Mouse (Mus musculus): Measurements from ENCODE around the gene Ube4a. TPM values are rescaled to one million over a fixed set of nuclear protein-coding genes. Genes with fewer than 3 reads are reported as not detected.

Gene Ube4a
- polyA plus RNA-seq, 1 experiment from 2014 or later = 25.0 TPM

DNA sequence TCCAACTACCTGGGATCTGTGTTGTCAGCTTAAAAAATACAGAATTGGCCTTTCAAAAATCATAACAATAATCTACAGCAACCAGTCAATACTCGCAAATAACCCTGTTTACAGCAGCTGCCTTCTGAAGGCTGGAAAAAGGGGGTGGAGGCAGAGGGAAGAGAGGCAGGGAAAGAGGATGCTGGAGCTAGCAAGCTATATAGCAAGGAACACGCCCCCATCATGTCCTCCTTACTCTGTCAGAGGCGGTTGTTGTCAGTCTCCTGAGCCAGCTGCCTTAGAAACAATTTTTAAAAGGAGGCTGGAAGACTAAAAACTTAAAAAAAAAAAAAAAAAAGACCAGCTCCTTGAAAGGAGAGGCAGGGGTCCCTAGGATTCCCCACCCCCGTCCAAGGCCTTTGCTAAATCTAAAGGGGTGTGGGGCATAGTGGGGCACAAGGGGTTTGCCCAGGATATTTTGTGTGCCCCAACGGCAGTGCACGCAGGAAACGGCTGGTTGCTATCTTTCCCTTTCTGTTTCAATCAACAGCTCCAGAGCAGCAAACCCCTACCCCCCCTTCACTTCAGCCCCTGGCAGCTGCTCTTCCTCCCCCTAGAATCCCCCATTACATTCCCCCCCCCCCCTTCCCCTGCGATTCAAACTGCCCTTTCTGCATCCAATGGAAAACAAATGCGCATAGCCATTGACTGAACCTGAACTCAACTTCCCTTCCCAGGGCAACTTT is 86.5 kb downstream of the Ube4a start:
- Histone ChIP-seq H3K79me2 (ENCODE audit: inconsistent target) (peaks cover 68% of the 10 kb centered on the region), H3K4me3 (ENCODE audit: inconsistent target) (peak overlapping the region; percentile 94), H3K36me3 (ENCODE audit: inconsistent target) (no peaks in the 10 kb centered on the region), H3K27ac (no peak overlapping the region)
- WGBS (ENCODE audit: missing documents) = 12% methylated on average over 7 of the region's 9 CpGs

DNA sequence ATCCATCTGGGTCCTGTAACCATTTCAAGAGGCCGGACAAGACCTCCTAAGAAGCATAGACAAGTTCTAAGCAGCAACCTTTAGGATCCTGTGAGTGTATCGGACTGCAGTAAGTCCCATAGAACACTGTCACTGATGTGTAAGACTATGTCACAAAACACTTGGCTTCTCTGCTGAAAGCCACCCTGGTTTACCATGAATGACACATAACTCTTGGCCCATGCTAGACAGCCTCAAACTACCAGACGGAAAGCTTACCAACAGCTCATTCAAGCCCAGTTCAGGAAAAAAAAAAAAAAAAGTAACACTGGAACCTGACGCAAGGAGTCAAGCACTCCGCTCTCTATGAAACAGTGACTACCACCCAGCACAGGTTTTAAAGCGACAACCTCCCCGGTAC is 87.7 kb downstream of the Ube4a start:
- Histone ChIP-seq H3K4me3 (ENCODE audit: inconsistent target) (no peak overlapping the region), H3K27ac (no peak overlapping the region), H3K79me2 (ENCODE audit: inconsistent target) (peaks cover 81% of the 10 kb centered on the region), H3K36me3 (ENCODE audit: inconsistent target) (no peaks in the 10 kb centered on the region)
- WGBS (ENCODE audit: missing documents) = 98% methylated on average over 6 of the region's 7 CpGs

DNA sequence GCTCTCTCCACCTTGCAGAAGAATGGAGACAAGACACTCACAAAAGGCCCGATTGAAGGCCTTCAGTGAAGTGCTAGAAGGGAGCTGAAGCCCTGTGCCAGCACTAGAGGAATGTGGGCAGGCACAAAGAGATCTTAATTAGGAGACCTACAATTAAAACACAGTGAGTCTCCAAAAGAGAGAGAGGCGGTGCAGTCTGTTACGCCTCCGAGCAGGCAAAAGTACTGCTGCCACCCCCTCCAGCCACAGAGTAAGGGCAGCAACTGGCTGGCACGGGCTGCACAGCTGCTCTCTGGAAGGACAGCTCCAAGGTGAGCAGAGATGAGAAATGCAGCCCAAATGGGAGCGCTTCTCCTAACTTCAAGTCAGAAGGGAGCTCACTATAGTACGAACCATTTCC is 89.9 kb downstream of the Ube4a start:
- 72% methylated on average over 7 of the region's 7 CpGs for WGBS (ENCODE audit: missing documents)
- Histone ChIP-seq H3K4me3 (ENCODE audit: inconsistent target) (no peak overlapping the region), H3K27ac (no peak overlapping the region), H3K36me3 (ENCODE audit: inconsistent target) (no peaks in the 10 kb centered on the region), H3K79me2 (ENCODE audit: inconsistent target) (peaks cover 100% of the 10 kb centered on the region)

DNA sequence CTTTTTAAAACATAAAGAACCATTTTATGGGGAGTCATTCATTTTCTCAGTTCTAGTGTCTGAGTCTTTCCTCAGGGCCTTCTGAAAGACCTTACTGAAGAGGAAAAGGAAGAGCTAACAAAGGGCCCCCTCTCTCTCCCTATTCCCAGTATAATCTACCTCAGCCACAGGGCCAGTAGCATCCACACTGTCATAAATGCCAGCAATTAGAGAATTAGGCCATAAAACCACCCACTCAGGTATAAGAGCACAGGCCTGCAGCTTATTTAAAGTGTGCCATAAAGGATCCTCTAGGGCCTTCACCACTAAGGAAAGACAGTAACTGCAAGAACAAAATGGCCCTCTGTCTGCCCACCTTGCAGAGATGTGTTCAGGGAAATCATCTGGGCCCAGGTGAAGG is 91.2 kb downstream of the Ube4a start:
- no peak overlapping the region for H3K4me3 ChIP-seq (ENCODE audit: inconsistent target)
- H3K79me2 ChIP-seq (ENCODE audit: inconsistent target) = peaks cover 100% of the 10 kb centered on the region
- no peaks in the 10 kb centered on the region for H3K36me3 ChIP-seq (ENCODE audit: inconsistent target)
- H3K27ac ChIP-seq = no peak overlapping the region

DNA sequence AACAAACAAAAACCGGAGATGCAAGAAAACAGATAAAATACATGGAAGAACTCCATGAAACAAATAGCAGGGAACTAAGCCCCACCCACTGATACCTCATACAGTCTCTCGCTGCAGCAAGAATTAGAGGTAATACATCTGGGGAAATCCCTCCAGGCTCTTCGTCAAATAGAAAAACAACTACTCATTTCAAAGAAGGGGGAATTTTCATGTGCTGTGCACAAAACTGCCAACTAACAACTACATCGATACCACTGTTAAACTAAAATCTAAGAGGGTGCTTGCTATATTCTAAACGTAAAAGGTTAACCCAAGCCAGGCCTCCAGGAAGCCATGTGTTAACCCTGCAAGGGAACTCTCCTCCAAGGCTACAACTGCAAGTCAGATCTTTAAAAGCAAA is 91.7 kb downstream of the Ube4a start:
- 75% methylated on average over 5 of the region's 5 CpGs for WGBS (ENCODE audit: missing documents)
- peaks cover 100% of the 10 kb centered on the region for H3K79me2 ChIP-seq (ENCODE audit: inconsistent target)
- H3K4me3 ChIP-seq (ENCODE audit: inconsistent target) = no peak overlapping the region
- H3K36me3 ChIP-seq (ENCODE audit: inconsistent target) = no peaks in the 10 kb centered on the region
- no peak overlapping the region for H3K27ac ChIP-seq

Other genes with a start within 250 kb of the Ube4a start
- gene Phldb1, start 230.4 kb downstream of the Ube4a start, polyA plus RNA-seq (2018) = 2.4 to 6.4 TPM (median 2.6 TPM) in 3 replicates
- gene Arcn1, start 197.8 kb downstream of the Ube4a start, polyA plus RNA-seq (2018) = 72.0 to 187 TPM (median 92.0 TPM) in 3 replicates
- 21.5 to 65.7 TPM (median 33.6 TPM) in 3 replicates for gene Ift46, start 197.7 kb downstream of the Ube4a start, polyA plus RNA-seq (2018)
- gene Tmem25, start 166.3 kb downstream of the Ube4a start, polyA plus RNA-seq (2018) = 0.19 to 1.1 TPM (median 0.42 TPM) in 3 replicates
- not detected in 3 replicates for gene Ttc36, start 162.5 kb downstream of the Ube4a start, polyA plus RNA-seq (2018)
- gene Kmt2a, start 84.3 kb downstream of the Ube4a start, polyA plus RNA-seq (2018) = 8.0 to 17.8 TPM (median 11.8 TPM) in 3 replicates
- 222 to 622 TPM (median 524 TPM) in 3 replicates for gene Atp5l, start 44.9 kb downstream of the Ube4a start, polyA plus RNA-seq (2018)
- 0.14 TPM in 1 of 3 replicates, not detected in the others for gene Cd3g, start 14.8 kb upstream of the Ube4a start, polyA plus RNA-seq (2018)
- gene Cd3d, start 16.2 kb upstream of the Ube4a start, polyA plus RNA-seq (2018) = 0.20 TPM in 1 of 3 replicates, not detected in the others
- 0.25 TPM in 1 of 3 replicates, not detected in the others for gene Cd3e, start 44.0 kb upstream of the Ube4a start, polyA plus RNA-seq (2018)
- gene Mpzl2, start 74.2 kb upstream of the Ube4a start, polyA plus RNA-seq (2018) = not detected in 3 replicates
- 0.20 to 0.46 TPM (median 0.29 TPM) in 3 replicates for gene Mpzl3, start 89.6 kb upstream of the Ube4a start, polyA plus RNA-seq (2018)
- 0.38 to 11.1 TPM (median 3.0 TPM) in 3 replicates for gene Jaml, start 113.6 kb upstream of the Ube4a start, polyA plus RNA-seq (2018)
- 0.06 to 0.18 TPM in 2 of 3 replicates, not detected in the other for gene Scn2b, start 152.2 kb upstream of the Ube4a start, polyA plus RNA-seq (2018)
- gene Scn4b, start 172.8 kb upstream of the Ube4a start, polyA plus RNA-seq (2018) = 0.06 TPM in 1 of 3 replicates, not detected in the others
- gene BC049352, start 216.4 kb upstream of the Ube4a start, polyA plus RNA-seq (2018) = 0.32 to 0.98 TPM (median 0.83 TPM) in 3 replicates
- gene Tmprss4, start 238.5 kb upstream of the Ube4a start, polyA plus RNA-seq (2018) = 0.54 to 2.3 TPM (median 2.1 TPM) in 3 replicates